Comparison of ENCODE assay signal across 8 mouse cellular contexts in the genomic region with DNA sequence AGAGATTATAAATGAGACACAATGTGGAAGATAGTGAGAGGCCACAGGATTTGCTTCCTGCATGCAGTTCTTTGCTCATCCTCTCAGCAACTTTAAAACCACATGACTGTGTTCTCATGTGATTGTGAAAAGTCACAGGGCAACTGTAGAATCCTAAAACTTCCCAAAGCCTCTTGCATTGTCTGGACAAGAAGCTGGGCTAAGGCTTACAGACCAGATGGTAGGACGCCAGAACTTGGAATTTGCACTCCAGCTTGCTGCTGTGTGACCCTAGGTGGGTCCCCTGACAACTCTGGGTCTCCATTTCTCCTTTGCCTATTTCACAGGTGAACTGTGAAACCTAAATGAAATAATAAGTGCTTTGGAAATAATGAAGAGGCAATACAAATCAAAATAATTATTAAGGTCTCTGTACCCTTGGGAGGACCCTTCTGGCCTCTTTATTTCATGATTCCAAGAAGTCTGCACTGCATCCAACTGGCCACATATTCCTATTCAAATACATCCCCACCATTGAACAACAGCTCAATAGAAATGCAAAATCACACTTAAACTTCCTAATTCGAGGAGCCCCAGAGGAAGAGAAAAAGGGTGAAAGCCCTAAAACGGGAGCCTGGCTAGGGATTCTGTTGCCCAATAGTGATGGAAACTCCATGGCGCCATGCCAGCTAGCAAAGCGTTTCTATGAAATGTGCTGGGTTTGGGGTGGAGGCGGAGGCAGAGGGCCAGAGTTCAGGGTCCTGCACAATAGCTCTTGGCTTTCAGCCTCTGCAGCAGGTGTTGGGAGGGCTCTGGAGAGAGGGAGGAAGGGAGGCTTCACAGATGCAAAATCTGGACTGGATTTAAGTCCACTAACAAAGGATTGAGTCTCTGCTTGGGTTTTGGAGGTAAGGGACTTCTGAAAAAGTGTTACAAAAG.
DNase-seq lines count a peak whose midpoint lies in the region; ATAC-seq lines count a peak whose summit lies in the region.

No protein-coding gene starts in this region.

- no peaks in the 10 kb centered on the region for H3K9me3 ChIP-seq in heart, embryonic 12.5 days (replicated peaks)
- H3K9me3 ChIP-seq in kidney, embryonic 15.5 days (replicated peaks): no peaks in the 10 kb centered on the region
- no peaks in the 10 kb centered on the region for H3K9me3 ChIP-seq in liver, embryonic 12.5 days (replicated peaks)
- H3K9me3 ChIP-seq in neural tube, embryonic 12.5 days: no peaks in the 10 kb centered on the region

- H3K4me2 ChIP-seq in heart, embryonic 12.5 days: no peak overlapping the region
- no peak overlapping the region for H3K4me2 ChIP-seq in kidney, embryonic 15.5 days
- H3K4me2 ChIP-seq in liver, embryonic 12.5 days: no peak overlapping the region
- H3K4me2 ChIP-seq in neural tube, embryonic 12.5 days (replicated peaks): no peak overlapping the region

- peaks cover 26% of the 10 kb centered on the region for H3K4me1 ChIP-seq in heart, embryonic 12.5 days (replicated peaks)
- peaks cover 6% of the 10 kb centered on the region; the same call in 1 of the 2 replicates for H3K4me1 ChIP-seq in kidney, embryonic 15.5 days
- peaks cover 6% of the 10 kb centered on the region; the same call in 1 of the 2 replicates for H3K4me1 ChIP-seq in liver, embryonic 12.5 days
- peaks cover 38% of the 10 kb centered on the region for H3K4me1 ChIP-seq in neural tube, embryonic 12.5 days

- ATAC-seq in heart, embryonic 12.5 days (ENCODE audit: insufficient number of reproducible peaks, low FRiP score): peak; percentile 11; the same call in 1 of the 2 replicates
- ATAC-seq in kidney, embryonic 15.5 days (replicated peaks; ENCODE audit: low FRiP score): 0 out of 2 replicates have a peak, but pooled peaks have one; percentile 67
- peak; percentile 63 for ATAC-seq in liver, embryonic 12.5 days
- peak; percentile 91 for ATAC-seq in neural tube, embryonic 12.5 days (ENCODE audit: low FRiP score, low read depth)
- ATAC-seq in activated CD4-positive, CD25-positive, alpha-beta regulatory T cell, adult 4 months: no peak

- H3K27ac ChIP-seq in heart, embryonic 12.5 days (ENCODE audit: poor library complexity, severe bottlenecking): no peak overlapping the region
- no peak overlapping the region for H3K27ac ChIP-seq in kidney, embryonic 15.5 days
- H3K27ac ChIP-seq in liver, embryonic 12.5 days: no peak overlapping the region
- H3K27ac ChIP-seq in neural tube, embryonic 12.5 days: no peak overlapping the region

- no peaks in the 10 kb centered on the region for H3K27me3 ChIP-seq in heart, embryonic 12.5 days (replicated peaks)
- no peaks in the 10 kb centered on the region for H3K27me3 ChIP-seq in kidney, embryonic 15.5 days
- H3K27me3 ChIP-seq in liver, embryonic 12.5 days (replicated peaks): no peaks in the 10 kb centered on the region
- no peaks in the 10 kb centered on the region for H3K27me3 ChIP-seq in neural tube, embryonic 12.5 days (replicated peaks)

- DNase-seq in retina, postnatal 1 day: peak; percentile 74
- no peak for DNase-seq in retina, embryonic 14.5 days (ENCODE audit: low spot score)
- DNase-seq in embryo, embryonic 11 days: peak; percentile 67

- no peak overlapping the region for H3K9ac ChIP-seq in heart, embryonic 12.5 days
- H3K9ac ChIP-seq in kidney, embryonic 15.5 days: no peak overlapping the region
- H3K9ac ChIP-seq in liver, embryonic 12.5 days: no peak overlapping the region
- H3K9ac ChIP-seq in neural tube, embryonic 12.5 days: no peak overlapping the region

- peaks cover 7% of the 10 kb centered on the region; the same call in 1 of the 2 replicates for H3K36me3 ChIP-seq in heart, embryonic 12.5 days
- H3K36me3 ChIP-seq in kidney, embryonic 15.5 days: no peaks in the 10 kb centered on the region; the same call in 1 of the 2 replicates
- H3K36me3 ChIP-seq in liver, embryonic 12.5 days: 0 out of 2 replicates have a peak, but pooled peaks cover 3% of the 10 kb centered on the region
- peaks cover 28% of the 10 kb centered on the region for H3K36me3 ChIP-seq in neural tube, embryonic 12.5 days

- WGBS in heart, embryonic 12.5 days: 53% methylated on average over 6 of the region's 6 CpGs
- WGBS in kidney, embryonic 15.5 days: 22% methylated on average over 6 of the region's 6 CpGs
- 54% methylated on average over 6 of the region's 6 CpGs for WGBS in liver, embryonic 12.5 days (ENCODE audit: insufficient replicate concordance)
- WGBS in neural tube, embryonic 12.5 days: 25% methylated on average over 6 of the region's 6 CpGs

- no peak overlapping the region for H3K4me3 ChIP-seq in heart, embryonic 12.5 days
- no peak overlapping the region for H3K4me3 ChIP-seq in kidney, embryonic 15.5 days (replicated peaks)
- H3K4me3 ChIP-seq in liver, embryonic 12.5 days: no peak overlapping the region
- H3K4me3 ChIP-seq in neural tube, embryonic 12.5 days: no peak overlapping the region
